Mouse (Mus musculus) stomach, postnatal 0 days (tissue): ENCODE measurements around the gene Tbk1. TPM values are rescaled to one million over a fixed set of nuclear protein-coding genes. Genes with fewer than 3 reads are reported as not detected.
A peak's percentile ranks its signal among the peaks of the same experiment; 100 is the strongest.

Source experiments
- ATAC-seq: fragments of 200-750 bp; cut with Nextera tagmentation; 2 replicates; pipeline ENCODE4 v1.8.0; 2017; ENCODE audit not compliant: low FRiP score, low TSS enrichment
- DNase-seq: peaks from one replicate; pipeline ENCODE4 v3.0.0-alpha.2; 2016; ENCODE audit warnings: low spot score
- H3K27ac ChIP-seq: fragments of 300-500 bp; sonication (generic); replicated peaks from 2 replicates; pipeline ENCODE4 v1.5.1; 2014; ENCODE audit warnings: mild to moderate bottlenecking, control low read depth
- H3K27me3 ChIP-seq: fragments of 300-500 bp; sonication (generic); 2 replicates; pipeline ENCODE4 v1.6.1; 2014; ENCODE audit warnings: low read length; ENCODE audit not compliant: control insufficient read depth, insufficient read depth
- H3K36me3 ChIP-seq: fragments of 300-500 bp; sonication (generic); 2 replicates; pipeline ENCODE4 v1.6.1; 2014; ENCODE audit warnings: low read length, mixed read lengths; ENCODE audit not compliant: control insufficient read depth, insufficient read depth
- H3K4me1 ChIP-seq: fragments of 300-500 bp; sonication (generic); replicated peaks from 2 replicates; pipeline ENCODE4 v1.6.1; 2014; ENCODE audit warnings: antibody characterized with exemption; ENCODE audit not compliant: control insufficient read depth, insufficient read depth
- H3K4me2 ChIP-seq: fragments of 300-500 bp; sonication (generic); replicated peaks from 2 replicates; pipeline ENCODE4 v1.6.1; 2014; ENCODE audit warnings: low read depth, mild to moderate bottlenecking, control low read depth, moderate library complexity
- H3K4me3 ChIP-seq: fragments of 300-500 bp; sonication (generic); 2 replicates; pipeline ENCODE4 v1.5.1; 2014; ENCODE audit warnings: low read depth, low read length, control low read depth
- H3K9ac ChIP-seq: fragments of 300-500 bp; sonication (generic); 2 replicates; pipeline ENCODE4 v1.6.1; 2014; ENCODE audit warnings: mild to moderate bottlenecking, low read length, control low read depth, mixed read lengths
- H3K9me3 ChIP-seq: fragments of 300-500 bp; sonication (generic); 2 replicates; pipeline ENCODE4 v1.6.1; 2016; ENCODE audit warnings: low read length; ENCODE audit not compliant: control insufficient read depth
- CTCF ChIP-seq: IDR thresholded peaks from 2 replicates; pipeline ENCODE4 v1.5.1; 2016; ENCODE audit warnings: antibody characterized with exemption, low read depth, mild to moderate bottlenecking, moderate library complexity
- EP300 ChIP-seq: optimal IDR thresholded peaks from 2 replicates; pipeline ENCODE3; 2016; ENCODE audit warnings: antibody characterized with exemption
- WGBS: fragments of 180-500 bp; shearing (Covaris S2); extraction: QIAGEN DNeasy Blood & Tissue Kit; methylation state at CpG from one replicate; pipeline ENCODE4 v1.1.7; 2014; 5-methylcytosine and 5-hydroxymethylcytosine counted together
- polyA plus RNA-seq: library from polyadenylated mRNA; unstranded; fragments of >200 nt; fragmentation: Nextera tagmentation; extraction: Ambion mirVana; gene quantifications from 2 replicates; pipeline ENCODE4 v1.2.1, GENCODE M21; 2015

Tbk1 gene
- polyA plus RNA-seq, 1 experiment from 2014 or later = 16.6 TPM

GRCm38 (mm10) chr10:121531541-121531940 is 55.0 kb downstream of the Tbk1 start:
- ATAC-seq (no peak), DNase-seq (no peak)
- Histone ChIP-seq H3K4me2 (no peak overlapping the region), H3K27ac (no peak overlapping the region), H3K4me3 (no peak overlapping the region), H3K9ac (no peak overlapping the region), H3K27me3 (no peaks in the 10 kb centered on the region), H3K9me3 (no peaks in the 10 kb centered on the region), H3K4me1 (peaks cover 5% of the 10 kb centered on the region; the same call in 1 of the 2 replicates), H3K36me3 (no peaks in the 10 kb centered on the region)
- WGBS = 76% methylated on average over 5 of the region's 5 CpGs
- TF ChIP-seq CTCF (no peak), EP300 (no peak)

GRCm38 (mm10) chr10:121530365-121531003 is 56.1 kb downstream of the Tbk1 start:
- DNase-seq (no peak), ATAC-seq (no peak)
- Histone ChIP-seq H3K27me3 (no peaks in the 10 kb centered on the region), H3K4me3 (no peak overlapping the region), H3K9me3 (no peaks in the 10 kb centered on the region), H3K4me2 (no peak overlapping the region), H3K27ac (no peak overlapping the region), H3K36me3 (no peaks in the 10 kb centered on the region), H3K9ac (no peak overlapping the region), H3K4me1 (peaks cover 5% of the 10 kb centered on the region; the same call in 1 of the 2 replicates)
- 84% methylated on average over 8 of the region's 8 CpGs for WGBS
- TF ChIP-seq EP300 = no peak
- no peak for TF ChIP-seq CTCF

GRCm38 (mm10) chr10:121529261-121529660 is 57.3 kb downstream of the Tbk1 start:
- Histone ChIP-seq H3K4me3 (no peak overlapping the region), H3K4me1 (peaks cover 5% of the 10 kb centered on the region; the same call in 1 of the 2 replicates), H3K9ac (no peak overlapping the region), H3K4me2 (no peak overlapping the region), H3K36me3 (no peaks in the 10 kb centered on the region), H3K27ac (no peak overlapping the region), H3K9me3 (no peaks in the 10 kb centered on the region), H3K27me3 (no peaks in the 10 kb centered on the region)
- no peak for TF ChIP-seq EP300
- TF ChIP-seq CTCF = peak; percentile 35
- DNase-seq (no peak), ATAC-seq (no peak)
- WGBS = 93% methylated on average over 1 of the region's 1 CpGs

GRCm38 (mm10) chr10:121528470-121528869 is 58.1 kb downstream of the Tbk1 start:
- Histone ChIP-seq H3K4me1 (peaks cover 5% of the 10 kb centered on the region; the same call in 1 of the 2 replicates), H3K27me3 (no peaks in the 10 kb centered on the region), H3K4me2 (no peak overlapping the region), H3K27ac (no peak overlapping the region), H3K4me3 (no peak overlapping the region), H3K36me3 (no peaks in the 10 kb centered on the region), H3K9ac (no peak overlapping the region), H3K9me3 (no peaks in the 10 kb centered on the region)
- DNase-seq = no peak
- TF ChIP-seq CTCF (no peak), EP300 (no peak)
- 47% methylated on average over 3 of the region's 3 CpGs for WGBS
- no peak for ATAC-seq

- no peak overlapping the region for H3K9ac ChIP-seq
- DNase-seq (no peak), ATAC-seq (no peak)
- H3K36me3 ChIP-seq = no peaks in the 10 kb centered on the region
- H3K4me1 ChIP-seq = no peaks in the 10 kb centered on the region
- TF ChIP-seq CTCF (no peak), EP300 (no peak)
- H3K27ac ChIP-seq = no peak overlapping the region
- H3K4me3 ChIP-seq = no peak overlapping the region
- no peaks in the 10 kb centered on the region for H3K27me3 ChIP-seq
- WGBS = 88% methylated on average over 6 of the region's 6 CpGs
- H3K9me3 ChIP-seq = no peaks in the 10 kb centered on the region
- H3K4me2 ChIP-seq = no peak overlapping the region
Measured at GRCm38 (mm10) chr10:121527114-121527513, 59.5 kb downstream of the Tbk1 start.

GRCm38 (mm10) chr10:121520923-121521585 is 65.5 kb downstream of the Tbk1 start:
- H3K27me3 ChIP-seq = no peaks in the 10 kb centered on the region
- H3K9me3 ChIP-seq = no peaks in the 10 kb centered on the region
- no peak overlapping the region for H3K4me3 ChIP-seq
- H3K27ac ChIP-seq = peak overlapping the region; percentile 67; the same call in 1 of the 2 replicates
- DNase-seq = peak; percentile 52
- no peak overlapping the region for H3K9ac ChIP-seq
- H3K36me3 ChIP-seq = no peaks in the 10 kb centered on the region
- no peak overlapping the region for H3K4me2 ChIP-seq
- ATAC-seq = peak; percentile 95
- WGBS = 14% methylated on average over 12 of the region's 12 CpGs
- 0 out of 2 replicates have a peak, but pooled peaks cover 3% of the 10 kb centered on the region for H3K4me1 ChIP-seq
- no peak for TF ChIP-seq EP300
